Mouse (Mus musculus) cerebellum, adult 2 months (tissue): ENCODE measurements around the gene Gm28374.

Experiments
- CTCF ChIP-seq: fragments of 200-500 bp; IDR thresholded peaks from 2 replicates; pipeline ENCODE4 v1.5.1; 2011; ENCODE audit warnings: low read depth, mild to moderate bottlenecking, control low read depth, low read length, moderate library complexity, borderline replicate concordance; ENCODE audit not compliant: insufficient read depth
- POLR2A ChIP-seq: fragments of 200-500 bp; IDR thresholded peaks from 2 replicates; pipeline ENCODE4 v1.6.1; 2011; ENCODE audit warnings: low read length, control low read depth, borderline replicate concordance; ENCODE audit not compliant: insufficient read depth

GRCm38 (mm10) chr19:6042293-6042692 is 39.8 kb downstream of the Gm28374 start:
- TF ChIP-seq CTCF (no peak), POLR2A (no peak)
